ENCODE assay signal across 12 mouse cellular contexts in the genomic region with DNA sequence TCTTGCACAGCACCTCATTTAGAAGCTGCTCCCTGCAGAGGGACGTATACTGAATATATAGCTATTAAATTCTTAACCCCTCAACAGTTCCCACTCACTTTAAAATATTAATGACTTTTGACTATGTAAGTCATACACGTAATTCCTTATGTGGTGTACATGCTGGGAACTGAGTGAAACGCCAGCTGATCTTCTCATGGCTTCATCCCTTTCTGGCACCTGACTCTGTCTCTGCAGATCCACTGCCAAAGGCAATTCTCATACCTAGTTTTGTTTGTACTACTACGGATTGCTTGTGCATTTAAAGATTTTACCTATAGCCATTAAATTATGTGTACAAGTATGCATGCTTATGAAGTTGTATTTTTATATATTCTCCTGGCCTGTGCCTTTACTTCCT.
"Had no signal": no experiment of that assay in that cellular context is flagged by ENCODE, and none has a peak within 500 bp of the region (broad histone marks: within the 10 kb centered on the region; RNA-seq: fewer than 3 reads in every experiment).

No protein-coding gene starts in this region.

- DNase-seq: retina, postnatal 1 day; right cerebral cortex, adult 18-20 months; right cerebral cortex, postnatal 14 days; right cerebral cortex, postnatal 25 days; right cerebral cortex, postnatal 4 days; spleen, adult 18-20 months; thymus, adult 18-20 months; thymus, adult 2 months; thymus, postnatal 14 days; thymus, postnatal 25 days; thymus, postnatal 36 days; thymus, postnatal 4 days had no signal
